Mouse (Mus musculus) olfactory bulb, adult 2 months (tissue): Measurements from ENCODE around the gene Cmah.

Experiments
- CTCF ChIP-seq: fragments of 200-500 bp; IDR thresholded peaks from 2 replicates; pipeline ENCODE4 v1.5.1; 2012; ENCODE audit warnings: low read depth, mild to moderate bottlenecking, low read length, moderate library complexity; ENCODE audit not compliant: insufficient read depth
- POLR2A ChIP-seq: fragments of 200-500 bp; IDR thresholded peaks from 2 replicates; pipeline ENCODE4 v1.6.1; 2012; ENCODE audit warnings: mild to moderate bottlenecking, low read depth, low read length, moderate library complexity; ENCODE audit not compliant: insufficient read depth

DNA sequence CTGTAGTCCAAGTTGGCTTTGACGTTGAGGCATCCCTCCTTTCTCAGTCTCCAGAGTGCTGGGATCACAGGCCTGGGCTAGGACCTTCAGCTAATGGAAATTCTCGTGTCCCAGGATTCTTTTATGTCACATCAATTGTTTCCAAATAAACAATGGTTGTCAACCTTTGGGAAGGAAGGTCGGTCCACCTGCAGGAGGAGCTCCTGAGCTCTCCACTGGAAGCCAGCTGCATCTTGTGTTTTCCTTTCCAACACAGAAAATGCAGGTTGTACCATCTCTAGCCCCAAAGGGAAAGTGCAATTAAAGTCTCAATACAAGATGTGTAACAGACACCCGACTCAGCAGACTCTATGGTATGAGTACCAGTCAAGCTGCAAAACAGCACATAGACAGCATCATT is 21.0 kb upstream of the Cmah start:
- TF ChIP-seq CTCF (no peak), POLR2A (no peak)
